In the genomic region with DNA sequence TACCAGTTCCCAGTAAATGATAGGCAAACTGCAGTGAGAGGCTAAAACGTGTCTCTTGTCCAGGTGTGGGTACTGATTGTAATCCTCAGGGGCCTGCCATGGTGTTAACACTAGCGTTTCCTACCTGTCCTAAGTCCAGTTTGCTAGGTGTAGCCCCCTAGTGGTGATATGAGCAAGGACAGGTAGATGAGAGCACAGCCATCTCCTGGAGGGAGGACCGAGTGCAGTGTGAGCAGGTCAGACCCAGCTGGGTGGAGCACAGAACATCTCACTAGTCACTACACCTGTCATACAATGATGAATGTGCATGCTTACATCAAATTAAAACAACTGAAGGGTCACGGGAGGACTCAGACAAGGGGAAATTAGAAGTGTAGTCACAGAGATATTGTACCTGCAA, we compare ENCODE assay signal across 9 mouse cellular contexts.
DNase-seq lines count a peak whose midpoint lies in the region; ATAC-seq and TF ChIP-seq lines count a peak whose summit lies in the region.
"Had no signal": no experiment of that assay in that cellular context is flagged by ENCODE, and none has a peak within 500 bp of the region (broad histone marks: within the 10 kb centered on the region; RNA-seq: fewer than 3 reads in every experiment).

No protein-coding gene starts in this region.

- H3K9ac ChIP-seq in midbrain, embryonic 13.5 days (replicated peaks): no peak overlapping the region
- H3K9ac ChIP-seq in embryonic facial prominence, embryonic 11.5 days (replicated peaks; ENCODE audit: low read length): no peak overlapping the region
- no peak overlapping the region for H3K9ac ChIP-seq in stomach, postnatal 0 days (ENCODE audit: low read length)
- H3K9ac ChIP-seq: heart, embryonic 15.5 days had no signal

- H3K36me3 ChIP-seq in midbrain, embryonic 13.5 days: no peaks in the 10 kb centered on the region
- H3K36me3 ChIP-seq in midbrain, embryonic 10.5 days: no peaks in the 10 kb centered on the region
- no peaks in the 10 kb centered on the region for H3K36me3 ChIP-seq in embryonic facial prominence, embryonic 11.5 days (replicated peaks; ENCODE audit: control insufficient read depth, insufficient read depth, low read depth, low read length)
- no peaks in the 10 kb centered on the region for H3K36me3 ChIP-seq in stomach, postnatal 0 days (ENCODE audit: control insufficient read depth, insufficient read depth, low read length)
- H3K36me3 ChIP-seq: heart, embryonic 15.5 days had no signal

- H3K4me1 ChIP-seq in midbrain, embryonic 13.5 days (replicated peaks): peaks cover 11% of the 10 kb centered on the region
- peaks cover 10% of the 10 kb centered on the region for H3K4me1 ChIP-seq in midbrain, embryonic 10.5 days
- no peaks in the 10 kb centered on the region for H3K4me1 ChIP-seq in embryonic facial prominence, embryonic 11.5 days (ENCODE audit: control insufficient read depth, insufficient read depth, low read length)
- H3K4me1 ChIP-seq in stomach, postnatal 0 days (replicated peaks; ENCODE audit: control insufficient read depth, insufficient read depth): no peaks in the 10 kb centered on the region
- H3K4me1 ChIP-seq: heart, embryonic 15.5 days had no signal

- H3K4me3 ChIP-seq in midbrain, embryonic 13.5 days (replicated peaks): no peak overlapping the region
- H3K4me3 ChIP-seq in midbrain, embryonic 10.5 days: no peak overlapping the region
- no peak overlapping the region for H3K4me3 ChIP-seq in embryonic facial prominence, embryonic 11.5 days (ENCODE audit: low read depth, low read length)
- H3K4me3 ChIP-seq in stomach, postnatal 0 days (ENCODE audit: low read depth, low read length): no peak overlapping the region
- H3K4me3 ChIP-seq: heart, embryonic 15.5 days had no signal

- peak; percentile 16 for DNase-seq in cerebellum, adult 9-11 months
- no peak for DNase-seq in cerebellum, adult 11 months
- DNase-seq in midbrain, embryonic 10.5 days (ENCODE audit: low spot score): no peak
- no peak for DNase-seq in embryonic facial prominence, embryonic 11.5 days (ENCODE audit: low spot score)
- DNase-seq in stomach, postnatal 0 days (ENCODE audit: low spot score): no peak
- DNase-seq in right cerebral cortex, postnatal 10 days (ENCODE audit: low spot score in 2 of 2): no peak
- no peak for DNase-seq in left cerebral cortex, postnatal 25 days (ENCODE audit: low spot score in 2 of 2)

- no peak overlapping the region for H3K4me2 ChIP-seq in midbrain, embryonic 13.5 days (replicated peaks)
- H3K4me2 ChIP-seq in embryonic facial prominence, embryonic 11.5 days (ENCODE audit: low read depth, low read length): no peak overlapping the region
- H3K4me2 ChIP-seq in stomach, postnatal 0 days (replicated peaks; ENCODE audit: low read depth): no peak overlapping the region
- H3K4me2 ChIP-seq: heart, embryonic 15.5 days had no signal

- no peak overlapping the region for H3K27ac ChIP-seq in midbrain, embryonic 13.5 days
- no peak overlapping the region for H3K27ac ChIP-seq in midbrain, embryonic 10.5 days (replicated peaks)
- H3K27ac ChIP-seq in embryonic facial prominence, embryonic 11.5 days (replicated peaks; ENCODE audit: low read depth, low read length): no peak overlapping the region
- H3K27ac ChIP-seq in stomach, postnatal 0 days (replicated peaks): no peak overlapping the region
- H3K27ac ChIP-seq: heart, embryonic 15.5 days had no signal

- 0 out of 2 replicates have a peak, but pooled peaks have one; percentile 22 for ATAC-seq in midbrain, embryonic 13.5 days
- ATAC-seq in embryonic facial prominence, embryonic 11.5 days (replicated peaks; ENCODE audit: insufficient number of reproducible peaks, low FRiP score, low TSS enrichment, low read depth): 0 out of 2 replicates have a peak, but pooled peaks have one; percentile 34
- ATAC-seq in stomach, postnatal 0 days (ENCODE audit: low FRiP score, low TSS enrichment): no peak

- H3K27me3 ChIP-seq in midbrain, embryonic 13.5 days: no peaks in the 10 kb centered on the region
- no peaks in the 10 kb centered on the region for H3K27me3 ChIP-seq in midbrain, embryonic 10.5 days (ENCODE audit: low read depth, poor library complexity, severe bottlenecking)
- no peaks in the 10 kb centered on the region for H3K27me3 ChIP-seq in embryonic facial prominence, embryonic 11.5 days (ENCODE audit: control insufficient read depth, insufficient read depth, low read length)
- no peaks in the 10 kb centered on the region for H3K27me3 ChIP-seq in stomach, postnatal 0 days (ENCODE audit: control insufficient read depth, insufficient read depth, low read length)
- H3K27me3 ChIP-seq: heart, embryonic 15.5 days had no signal

- peak; percentile 65 for TF ChIP-seq CTCF in stomach, postnatal 0 days (IDR thresholded peaks at IDR 0.05; ENCODE audit: low read depth)

- WGBS in midbrain, embryonic 13.5 days: 82% methylated on average over 4 of the region's 4 CpGs
- WGBS in midbrain, embryonic 10.5 days: 78% methylated on average over 4 of the region's 4 CpGs
- 72% methylated on average over 4 of the region's 4 CpGs for WGBS in embryonic facial prominence, embryonic 11.5 days
- WGBS in stomach, postnatal 0 days: 65% methylated on average over 4 of the region's 4 CpGs

- H3K9me3 ChIP-seq in midbrain, embryonic 13.5 days: no peaks in the 10 kb centered on the region
- no peaks in the 10 kb centered on the region for H3K9me3 ChIP-seq in midbrain, embryonic 10.5 days (replicated peaks)
- no peaks in the 10 kb centered on the region for H3K9me3 ChIP-seq in embryonic facial prominence, embryonic 11.5 days (replicated peaks; ENCODE audit: control insufficient read depth, low read length)
- no peaks in the 10 kb centered on the region for H3K9me3 ChIP-seq in stomach, postnatal 0 days (ENCODE audit: control insufficient read depth, low read length)
- H3K9me3 ChIP-seq: heart, embryonic 15.5 days had no signal

- intact Hi-C loops in left cerebral cortex, postnatal 25 days (cut with DNase I): no loop called here

- TF ChIP-seq EP300 in stomach, postnatal 0 days (optimal IDR thresholded peaks at IDR 0.05): no peak
